Mouse (Mus musculus): ENCODE data around the gene Metrnl.

GRCm38 (mm10) chr11:121702895-121703618, 1.7 kb downstream of the Metrnl start:
- no peak for TF ChIP-seq CTCF (IDR thresholded peaks at IDR 0.05; ENCODE audit: low read depth)
- no peak for TF ChIP-seq EP300 (IDR thresholded peaks at IDR 0.05; ENCODE audit: low read depth)

Data from liver, postnatal 0 days (tissue).